Mouse (Mus musculus) liver, embryonic 12.5 days (tissue): ENCODE results near the gene Togaram1. TPM values are rescaled to one million over a fixed set of nuclear protein-coding genes. Genes with fewer than 3 reads are reported as not detected.

Experiments
- ATAC-seq: fragments of 200-750 bp; cut with Nextera tagmentation; 2 replicates; pipeline ENCODE4 v1.8.0; 2017; ENCODE audit warnings: moderate number of reproducible peaks, mild to moderate bottlenecking, moderate library complexity
- H3K27ac ChIP-seq: fragments of 300-500 bp; sonication (generic); 2 replicates; pipeline ENCODE4 v1.5.1; 2016; ENCODE audit warnings: mild to moderate bottlenecking
- H3K27me3 ChIP-seq: fragments of 300-500 bp; sonication (generic); replicated peaks from 2 replicates; pipeline ENCODE4 v1.6.1; 2016; ENCODE audit warnings: mild to moderate bottlenecking, moderate library complexity
- H3K36me3 ChIP-seq: fragments of 300-500 bp; sonication (generic); 2 replicates; pipeline ENCODE4 v1.6.1; 2016; ENCODE audit warnings: mild to moderate bottlenecking, moderate library complexity
- H3K4me1 ChIP-seq: fragments of 300-500 bp; sonication (generic); 2 replicates; pipeline ENCODE4 v1.6.1; 2016
- H3K4me2 ChIP-seq: fragments of 300-500 bp; sonication (generic); 2 replicates; pipeline ENCODE4 v1.6.1; 2016; ENCODE audit warnings: mild to moderate bottlenecking, moderate library complexity
- H3K4me3 ChIP-seq: fragments of 300-500 bp; sonication (generic); 2 replicates; pipeline ENCODE4 v1.5.1; 2016; ENCODE audit warnings: mild to moderate bottlenecking, moderate library complexity
- H3K9ac ChIP-seq: fragments of 300-500 bp; sonication (generic); 2 replicates; pipeline ENCODE4 v1.6.1; 2016; ENCODE audit warnings: mild to moderate bottlenecking, moderate library complexity
- H3K9me3 ChIP-seq: fragments of 300-500 bp; sonication (generic); replicated peaks from 2 replicates; pipeline ENCODE4 v1.6.1; 2016; ENCODE audit warnings: mild to moderate bottlenecking, moderate library complexity
- WGBS: fragments of 180-500 bp; shearing (Covaris S2); methylation state at CpG from one replicate; pipeline ENCODE4 v1.1.7; 2016; ENCODE audit not compliant: insufficient replicate concordance; 5-methylcytosine and 5-hydroxymethylcytosine counted together
- polyA plus RNA-seq: library from polyadenylated mRNA; unstranded; fragments of >200 nt; fragmentation: Nextera tagmentation; extraction: Ambion mirVana; gene quantifications from 2 replicates; pipeline ENCODE4 v1.2.1, GENCODE M21; 2016

Togaram1 gene
- 13.3 and 15.4 TPM in 2 replicates for polyA plus RNA-seq

DNA sequence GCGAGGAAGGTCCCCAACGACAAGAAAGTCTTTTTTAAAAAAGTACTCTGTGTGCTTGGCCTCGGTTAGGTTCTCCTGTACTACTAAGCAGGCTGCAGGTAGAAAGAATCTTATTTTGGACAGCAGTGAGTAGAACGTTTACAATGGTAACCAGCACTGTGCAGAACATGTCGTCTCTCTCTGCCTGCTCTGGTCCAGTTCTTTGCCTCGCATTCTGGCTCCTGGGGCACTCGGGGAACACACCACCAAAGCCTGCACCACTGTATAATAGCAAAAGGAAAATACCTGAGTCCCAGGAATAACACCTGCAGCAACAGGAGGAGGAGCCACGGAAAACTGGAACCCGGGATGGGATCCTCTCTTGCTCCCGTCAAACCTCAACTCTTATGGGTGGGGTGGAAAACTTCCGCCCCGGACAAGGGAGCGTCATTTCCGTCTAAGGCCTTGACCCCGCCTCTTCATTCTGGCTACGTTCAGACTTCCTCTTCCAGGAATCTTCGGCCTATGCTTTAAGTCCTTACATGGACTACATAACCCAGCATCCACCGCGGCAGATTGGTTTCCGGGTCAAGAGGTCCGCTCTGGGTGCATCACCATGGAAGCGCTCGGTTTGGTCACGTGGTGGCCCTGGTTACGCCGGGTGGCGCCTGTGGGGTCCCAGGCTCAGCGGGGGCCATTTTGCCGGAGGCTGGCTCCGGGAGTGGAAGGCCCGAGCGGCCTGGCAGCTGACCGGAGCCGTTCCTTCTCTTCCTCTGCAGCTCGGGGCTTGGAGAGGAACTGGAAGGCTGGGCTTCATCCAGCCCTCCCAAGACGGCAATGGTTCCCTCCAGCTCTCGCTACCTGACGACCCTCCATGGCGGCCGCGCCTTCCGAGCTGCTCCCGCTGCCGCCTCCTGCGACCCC, at the start of gene Togaram1, which contains the start of gene Klhl28:
Gene Togaram1 (plus strand): TSS at position 681 of the 903 bp plus-strand sequence.
Gene Klhl28 (minus strand): TSS at position 411 of the 903 bp plus-strand sequence.
- H3K36me3 ChIP-seq: peaks cover under 1% of the 10 kb centered on the region; the same call in 1 of the 2 replicates
- H3K4me3 ChIP-seq: peak within 1 kb of the TSS; percentile 84
- no peaks in the 10 kb centered on the region for H3K27me3 ChIP-seq
- ATAC-seq: peak; percentile 98
- WGBS: under 1% methylated on average over 45 of the region's 45 CpGs
- peak within 1 kb of the TSS; percentile 86 for H3K9ac ChIP-seq
- no peaks in the 10 kb centered on the region for H3K9me3 ChIP-seq
- H3K4me1 ChIP-seq: peaks cover 48% of the 10 kb centered on the region
- H3K4me2 ChIP-seq: peak within 1 kb of the TSS; percentile 92
- peak within 1 kb of the TSS; percentile 79 for H3K27ac ChIP-seq

DNA sequence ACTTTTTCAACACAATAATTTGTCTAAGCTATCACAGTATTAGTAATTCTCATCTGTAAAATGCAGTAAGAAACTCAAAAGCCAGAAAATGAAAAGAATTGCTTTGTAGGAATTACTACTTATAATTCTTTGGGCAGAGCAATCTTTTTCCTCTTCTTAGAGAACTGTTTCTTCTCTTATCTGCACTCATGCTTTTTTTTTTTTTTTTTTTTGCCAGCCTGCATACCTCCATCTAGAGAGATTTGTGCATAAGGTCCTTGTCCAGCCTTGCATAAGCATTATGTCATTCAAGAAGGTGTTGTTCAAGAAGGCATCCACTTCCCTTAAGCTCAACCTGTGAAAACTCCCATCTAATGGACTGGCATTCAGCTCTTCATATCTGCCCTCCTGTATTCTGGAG, 48.9 kb upstream of the Togaram1 start:
- Histone ChIP-seq H3K36me3 (no peaks in the 10 kb centered on the region), H3K27me3 (peaks cover 11% of the 10 kb centered on the region), H3K9me3 (no peaks in the 10 kb centered on the region), H3K4me3 (no peak overlapping the region), H3K4me2 (peak overlapping the region; percentile 98; the same call in 1 of the 2 replicates), H3K9ac (no peak overlapping the region), H3K27ac (no peak overlapping the region), H3K4me1 (peaks cover 12% of the 10 kb centered on the region)
- ATAC-seq: no peak

DNA sequence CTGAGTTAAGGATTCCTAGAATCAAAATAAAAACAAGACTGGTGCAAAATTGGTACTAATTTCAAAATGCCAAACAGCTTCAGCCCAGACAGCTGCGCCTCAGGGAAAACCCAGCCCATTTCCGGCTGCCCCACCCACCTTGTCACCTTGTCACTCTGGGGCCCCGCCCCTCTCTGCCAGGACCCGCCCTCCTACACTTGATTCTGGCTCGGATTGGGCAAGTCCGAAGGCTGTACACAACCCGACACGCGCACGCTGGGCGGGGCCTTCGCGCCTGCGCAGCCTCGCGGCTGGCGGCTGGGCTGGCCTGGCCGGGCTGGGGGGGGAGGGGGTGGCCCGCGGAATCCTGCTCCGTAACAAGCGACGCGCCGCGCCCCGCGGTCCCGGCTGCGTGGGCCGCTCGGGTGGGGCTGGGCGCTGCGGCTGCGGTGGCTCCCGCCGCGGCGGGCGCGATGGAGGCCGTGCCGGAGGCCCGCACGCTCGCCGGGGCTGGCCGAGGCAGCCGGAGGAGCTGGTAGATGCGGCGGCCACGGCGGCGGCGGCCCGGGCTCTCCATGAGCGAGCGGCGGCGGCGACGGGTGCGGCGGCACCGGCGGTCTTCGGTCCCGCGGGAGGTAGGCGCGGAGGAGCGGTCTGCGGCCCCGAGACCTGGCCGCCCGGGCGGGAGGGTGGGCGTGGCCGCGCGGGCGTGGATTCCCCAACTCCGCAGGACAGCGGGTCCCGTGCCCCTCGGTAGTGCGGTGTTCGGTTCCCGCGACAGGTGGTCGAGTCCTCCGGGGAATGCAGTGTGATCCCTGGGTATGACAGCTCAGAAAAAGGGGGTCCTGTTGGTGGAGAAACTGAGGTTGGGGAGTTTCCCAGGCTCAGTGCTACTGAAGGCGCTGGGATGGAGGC, 47.8 kb upstream of the Togaram1 start, which contains the start of gene Gm527:
Gene Gm527 (plus strand): TSS at position 329 of the 894 bp plus-strand sequence.
- peak within 1 kb of the TSS; percentile 68; the same call in 1 of the 2 replicates for H3K27ac ChIP-seq
- WGBS: under 1% methylated on average over 64 of the region's 93 CpGs

DNA sequence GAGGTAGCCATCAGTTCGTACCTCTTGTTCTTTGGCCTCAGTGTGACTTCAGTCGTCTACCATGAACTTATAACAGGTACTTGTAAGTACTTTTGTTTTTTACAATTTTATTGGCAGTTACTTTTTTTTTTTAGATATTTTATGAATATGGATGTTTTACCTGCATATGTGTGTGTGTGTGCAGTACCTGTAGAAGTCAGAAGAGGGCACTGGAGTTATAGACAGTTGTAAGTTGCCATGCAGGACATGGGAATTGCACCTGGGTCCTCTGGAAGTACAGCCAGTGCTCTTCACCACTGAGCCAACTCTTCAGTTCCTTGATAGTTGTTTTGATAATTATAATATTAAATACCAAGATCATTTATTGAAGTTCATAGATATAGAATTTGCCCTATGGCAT, 28.1 kb upstream of the Togaram1 start:
- no peak overlapping the region for H3K9ac ChIP-seq
- H3K4me3 ChIP-seq: no peak overlapping the region
- H3K36me3 ChIP-seq: no peaks in the 10 kb centered on the region
- no peaks in the 10 kb centered on the region for H3K27me3 ChIP-seq
- no peak for ATAC-seq
- no peaks in the 10 kb centered on the region for H3K9me3 ChIP-seq
- H3K4me2 ChIP-seq: no peak overlapping the region
- no peak overlapping the region for H3K27ac ChIP-seq
- H3K4me1 ChIP-seq: no peaks in the 10 kb centered on the region
- WGBS: 69% methylated on average over 2 of the region's 2 CpGs

More for the DNA sequence above, 47.8 kb upstream of the Togaram1 start, which contains the start of gene Gm527:
- Histone ChIP-seq H3K36me3 (no peaks in the 10 kb centered on the region), H3K27me3 (peaks cover 11% of the 10 kb centered on the region), H3K4me3 (peak within 1 kb of the TSS; percentile 88), H3K4me2 (peak within 1 kb of the TSS; percentile 98), H3K9me3 (no peaks in the 10 kb centered on the region), H3K4me1 (peaks cover 12% of the 10 kb centered on the region), H3K9ac (peak within 1 kb of the TSS; percentile 79)
- peak; percentile 100 for ATAC-seq

DNA sequence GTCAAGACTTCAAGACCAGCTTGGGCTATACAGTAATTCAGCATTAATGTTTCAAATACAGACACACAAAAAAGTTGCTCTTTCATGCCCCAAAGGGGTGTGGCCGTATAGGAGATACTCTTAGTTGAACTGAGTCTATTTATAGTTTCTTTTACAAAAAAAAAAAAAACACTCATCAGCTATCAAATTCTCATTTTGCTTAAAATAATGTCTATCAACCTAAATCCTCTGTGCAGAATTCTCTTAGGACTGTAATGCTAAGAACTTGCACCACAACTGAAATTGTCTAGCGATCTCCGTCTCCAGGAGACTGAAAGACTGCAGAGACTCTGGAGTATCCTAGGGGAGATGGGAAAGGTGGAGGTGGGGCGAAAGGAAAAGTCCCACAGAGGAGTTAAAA, 1.0 kb upstream of the Togaram1 start:
- H3K27me3 ChIP-seq: no peaks in the 10 kb centered on the region
- WGBS: 7% methylated on average over 4 of the region's 4 CpGs
- H3K4me1 ChIP-seq: peaks cover 41% of the 10 kb centered on the region
- H3K27ac ChIP-seq: peak overlapping the region; percentile 70
- H3K9ac ChIP-seq: peak overlapping the region; percentile 75
- peak overlapping the region; percentile 84 for H3K4me3 ChIP-seq
- H3K4me2 ChIP-seq: peak overlapping the region; percentile 92
- ATAC-seq: no peak
- no peaks in the 10 kb centered on the region for H3K9me3 ChIP-seq
- no peaks in the 10 kb centered on the region for H3K36me3 ChIP-seq

DNA sequence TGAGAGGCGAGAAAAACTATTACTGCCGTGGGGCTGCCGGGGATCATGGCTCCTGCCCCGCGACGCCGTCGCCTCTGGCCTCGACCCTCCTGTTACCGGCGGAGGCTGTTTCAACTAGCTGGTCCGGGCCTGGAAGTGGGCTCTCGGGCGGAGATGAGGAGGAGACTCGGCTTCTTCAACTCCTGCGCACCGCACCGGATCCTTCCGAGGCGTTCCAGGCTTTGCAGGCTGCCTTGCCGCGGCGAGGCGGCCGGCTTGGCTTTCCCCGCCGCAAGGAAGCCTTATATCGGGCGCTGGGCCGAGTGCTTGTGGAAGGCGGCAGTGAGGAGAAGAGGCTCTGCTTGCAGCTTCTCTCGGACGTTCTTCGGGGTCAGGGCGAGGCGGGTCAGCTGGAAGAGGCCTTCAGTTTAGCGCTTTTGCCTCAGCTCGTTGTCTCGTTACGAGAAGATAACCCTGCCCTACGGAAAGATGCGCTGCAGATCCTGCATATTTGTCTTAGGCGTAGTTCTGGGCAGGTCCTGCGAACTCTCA, 562 bp downstream of the Togaram1 start:
- Histone ChIP-seq H3K4me1 (peaks cover 56% of the 10 kb centered on the region), H3K36me3 (peaks cover 6% of the 10 kb centered on the region; the same call in 1 of the 2 replicates), H3K9ac (peak overlapping the region; percentile 86), H3K4me2 (peak overlapping the region; percentile 90), H3K27ac (peak overlapping the region; percentile 79), H3K4me3 (peak overlapping the region; percentile 84), H3K27me3 (no peaks in the 10 kb centered on the region), H3K9me3 (no peaks in the 10 kb centered on the region)
- WGBS: 2% methylated on average over 44 of the region's 44 CpGs
- peak; percentile 0; the same call in 1 of the 2 replicates for ATAC-seq

DNA sequence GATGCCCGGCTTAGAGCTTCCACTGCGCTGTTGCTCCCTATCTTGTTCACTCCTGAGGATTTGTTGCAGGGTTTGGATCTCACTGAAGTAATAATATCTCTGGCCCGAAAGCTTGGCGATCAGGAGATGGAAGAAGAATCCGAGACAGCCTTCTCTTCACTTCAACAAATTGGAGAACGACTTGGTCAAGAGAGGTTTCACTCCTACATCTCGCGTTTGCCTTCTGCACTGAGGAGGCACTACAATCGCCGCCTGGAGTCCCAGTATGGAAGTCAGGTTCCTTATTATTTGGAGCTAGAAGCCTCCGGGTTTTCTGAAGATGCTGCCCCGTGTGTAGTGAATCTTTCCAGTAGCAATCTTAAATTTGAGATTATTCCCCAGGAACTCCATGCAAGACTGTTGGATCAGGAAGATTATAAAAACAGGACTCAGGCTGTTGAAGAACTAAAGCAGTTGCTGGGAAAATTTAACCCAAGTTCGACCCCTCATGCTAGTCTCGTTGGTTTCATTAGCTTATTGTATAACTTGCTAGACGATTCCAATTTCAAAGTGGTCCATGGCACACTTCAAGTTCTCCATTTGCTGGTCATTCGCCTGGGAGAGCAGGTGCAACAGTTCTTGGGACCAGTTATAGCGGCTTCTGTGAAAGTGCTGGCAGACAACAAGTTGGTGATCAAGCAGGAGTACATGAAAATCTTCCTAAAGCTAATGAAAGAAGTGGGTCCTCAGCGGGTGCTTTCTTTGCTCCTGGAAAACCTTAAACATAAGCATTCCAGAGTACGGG, 1.2 kb downstream of the Togaram1 start:
- Histone ChIP-seq H3K9ac (peak overlapping the region; percentile 86), H3K27me3 (no peaks in the 10 kb centered on the region), H3K27ac (peak overlapping the region; percentile 79), H3K4me3 (peak overlapping the region; percentile 84), H3K36me3 (peaks cover 10% of the 10 kb centered on the region; the same call in 1 of the 2 replicates), H3K9me3 (no peaks in the 10 kb centered on the region), H3K4me2 (peak overlapping the region; percentile 90), H3K4me1 (peaks cover 61% of the 10 kb centered on the region)
- WGBS: 3% methylated on average over 19 of the region's 19 CpGs
- no peak for ATAC-seq

DNA sequence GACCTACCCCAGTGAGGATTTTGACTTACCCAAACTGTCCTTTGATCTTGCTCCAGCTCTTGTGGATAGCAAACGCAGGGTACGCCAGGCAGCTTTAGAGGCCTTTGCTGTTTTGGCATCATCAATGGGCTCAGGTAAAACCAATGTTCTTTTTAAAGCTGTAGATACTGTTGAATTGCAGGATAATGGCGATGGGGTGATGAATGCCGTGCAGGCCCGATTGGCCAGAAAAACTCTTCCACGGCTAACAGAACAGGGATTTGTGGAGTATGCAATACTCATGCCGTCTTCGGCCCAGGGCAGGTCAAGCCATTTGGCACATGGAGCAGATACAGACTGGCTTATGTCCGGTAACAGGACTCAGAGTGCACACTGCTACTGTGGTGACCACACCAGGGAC, 1.9 kb downstream of the Togaram1 start:
- Histone ChIP-seq H3K4me1 (peaks cover 66% of the 10 kb centered on the region), H3K4me2 (peak overlapping the region; percentile 90), H3K9me3 (no peaks in the 10 kb centered on the region), H3K36me3 (peaks cover 10% of the 10 kb centered on the region; the same call in 1 of the 2 replicates), H3K27ac (peak overlapping the region; percentile 15), H3K9ac (peak overlapping the region; percentile 86), H3K4me3 (peak overlapping the region; percentile 84), H3K27me3 (no peaks in the 10 kb centered on the region)
- no peak for ATAC-seq
- WGBS: 2% methylated on average over 9 of the region's 9 CpGs

DNA sequence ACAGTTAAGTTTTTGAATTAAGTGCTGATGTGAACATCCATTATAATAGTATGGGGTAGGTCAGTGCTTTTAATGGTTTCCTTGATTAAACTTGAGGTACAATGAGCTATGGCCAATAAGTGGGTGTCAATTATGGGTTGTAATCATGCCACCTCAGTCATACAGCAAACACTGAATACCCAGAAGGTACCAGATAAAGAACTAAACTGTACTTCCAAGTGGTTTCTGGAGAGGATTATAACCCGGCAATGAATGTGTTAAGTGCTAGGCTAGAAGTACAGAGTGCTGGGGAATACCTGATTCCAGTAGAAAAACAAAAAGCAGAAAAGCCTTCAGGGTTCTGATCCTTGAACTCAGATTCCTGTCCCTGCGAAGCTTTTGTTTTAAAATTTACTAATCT, 2.5 kb downstream of the Togaram1 start:
- Histone ChIP-seq H3K9me3 (no peaks in the 10 kb centered on the region), H3K9ac (peak overlapping the region; percentile 86), H3K27me3 (no peaks in the 10 kb centered on the region), H3K36me3 (peaks cover 10% of the 10 kb centered on the region; the same call in 1 of the 2 replicates), H3K4me3 (peak overlapping the region; percentile 84), H3K27ac (peak overlapping the region; percentile 15; the same call in 1 of the 2 replicates), H3K4me2 (peak overlapping the region; percentile 90), H3K4me1 (peaks cover 64% of the 10 kb centered on the region)
- no peak for ATAC-seq
- WGBS: 1% methylated on average over 2 of the region's 2 CpGs

DNA sequence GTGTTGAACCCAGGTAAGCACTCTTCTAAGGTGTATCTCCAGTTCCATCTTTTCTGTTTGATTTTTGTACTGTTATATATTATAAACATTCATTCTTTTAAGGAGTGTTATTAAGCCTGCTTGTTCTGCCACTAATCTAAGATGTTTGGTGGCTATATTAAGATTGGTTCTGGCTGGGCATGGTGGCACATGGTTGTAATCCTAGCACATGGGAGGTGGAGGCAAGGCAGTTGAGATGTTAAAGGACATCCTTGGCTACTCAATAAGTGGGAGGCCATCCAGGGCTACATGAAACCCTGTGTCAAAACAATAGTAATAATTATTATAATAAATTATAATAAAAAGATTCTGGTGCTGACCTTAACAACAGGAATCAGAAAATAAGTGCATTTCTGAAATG, 5.8 kb downstream of the Togaram1 start:
- Histone ChIP-seq H3K4me1 (peaks cover 70% of the 10 kb centered on the region), H3K4me3 (no peak overlapping the region), H3K9ac (no peak overlapping the region), H3K36me3 (peaks cover 10% of the 10 kb centered on the region; the same call in 1 of the 2 replicates), H3K4me2 (peak overlapping the region; percentile 69), H3K27me3 (no peaks in the 10 kb centered on the region), H3K9me3 (no peaks in the 10 kb centered on the region), H3K27ac (no peak overlapping the region)
- ATAC-seq: no peak

DNA sequence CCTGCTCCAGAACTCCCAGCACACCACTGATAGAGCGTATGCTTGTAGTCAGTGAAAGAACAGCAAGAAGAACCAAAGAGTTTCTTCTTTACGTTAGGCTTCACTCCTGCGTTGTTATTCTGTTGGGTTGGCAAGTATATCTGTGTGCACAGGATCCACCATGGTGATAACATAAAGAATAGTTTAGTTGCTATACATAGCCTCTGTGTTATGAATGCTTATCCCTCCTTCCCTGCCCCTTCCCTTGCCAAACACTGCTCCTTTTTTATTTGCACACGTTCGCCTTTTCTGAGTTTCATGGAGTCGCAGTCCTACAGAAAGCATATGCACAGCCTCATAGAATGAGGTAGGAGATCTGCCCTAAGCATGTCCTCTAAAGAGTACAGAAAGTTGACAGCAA, 6.5 kb downstream of the Togaram1 start:
- Histone ChIP-seq H3K9ac (0 out of 2 replicates have a peak overlapping the region, but pooled peaks have one; percentile 9), H3K27me3 (no peaks in the 10 kb centered on the region), H3K9me3 (no peaks in the 10 kb centered on the region), H3K27ac (no peak overlapping the region), H3K36me3 (peaks cover 16% of the 10 kb centered on the region; the same call in 1 of the 2 replicates), H3K4me2 (peak overlapping the region; percentile 29), H3K4me3 (no peak overlapping the region), H3K4me1 (peaks cover 64% of the 10 kb centered on the region)
- ATAC-seq: no peak
- WGBS: 57% methylated on average over 6 of the region's 6 CpGs
